Mouse (Mus musculus): Measurements from ENCODE around the gene Pheta2. TPM values are rescaled to one million over a fixed set of nuclear protein-coding genes. Genes with fewer than 3 reads are reported as not detected.
"Not testable (repeated sequence)": the region's sequence is repeated elsewhere in the genome, so short reads cannot be mapped to it uniquely, and the experiment has no call there.

The Pheta2 gene
- polyA plus RNA-seq, 1 experiment from 2014 or later, result 1.2 TPM

- Histone ChIP-seq H3K36me3 (replicated peaks) (no peaks in the 10 kb centered on the region), H3K4me2 (no peak overlapping the region), H3K4me3 (no peak overlapping the region), H3K27me3 (replicated peaks) (no peaks in the 10 kb centered on the region), H3K9ac (no peak overlapping the region), H3K9me3 (no peaks in the 10 kb centered on the region), H3K4me1 (peaks cover 5% of the 10 kb centered on the region), H3K27ac (no peak overlapping the region)
- ATAC-seq (replicated peaks), result no peak
- 63% methylated on average over 22 of the region's 22 CpGs for WGBS
These were observed 19.9 kb downstream of the Pheta2 start for GRCm38 (mm10) chr15:82358431-82359260.

GRCm38 (mm10) chr15:82361459-82362018 is 22.8 kb downstream of the Pheta2 start:
- no peaks in the 10 kb centered on the region for H3K27me3 ChIP-seq (replicated peaks)
- ATAC-seq (replicated peaks), result no peak
- no peak overlapping the region for H3K4me3 ChIP-seq
- H3K4me2 ChIP-seq, result no peak overlapping the region
- 73% methylated on average over 11 of the region's 11 CpGs for WGBS
- H3K4me1 ChIP-seq, result no peaks in the 10 kb centered on the region
- H3K9me3 ChIP-seq, result no peaks in the 10 kb centered on the region
- no peak overlapping the region for H3K9ac ChIP-seq
- no peak overlapping the region for H3K27ac ChIP-seq
- H3K36me3 ChIP-seq (replicated peaks), result no peaks in the 10 kb centered on the region

- no peaks in the 10 kb centered on the region for H3K36me3 ChIP-seq (replicated peaks)
- no peaks in the 10 kb centered on the region for H3K4me1 ChIP-seq
- no peak for ATAC-seq (replicated peaks)
- 98% methylated on average over 4 of the region's 4 CpGs for WGBS
- H3K9ac ChIP-seq, result no peak overlapping the region
- no peak overlapping the region for H3K27ac ChIP-seq
- no peak overlapping the region for H3K4me3 ChIP-seq
- H3K9me3 ChIP-seq, result no peaks in the 10 kb centered on the region
- no peaks in the 10 kb centered on the region for H3K27me3 ChIP-seq (replicated peaks)
- no peak overlapping the region for H3K4me2 ChIP-seq
These were observed 23.5 kb downstream of the Pheta2 start for GRCm38 (mm10) chr15:82362234-82362633.

GRCm38 (mm10) chr15:82363801-82364200 is 25.1 kb downstream of the Pheta2 start:
- 74% methylated on average over 9 of the region's 12 CpGs for WGBS

GRCm38 (mm10) chr15:82364561-82364960 is 25.8 kb downstream of the Pheta2 start:
- H3K4me1 ChIP-seq; H3K36me3 ChIP-seq (replicated peaks); H3K4me2 ChIP-seq; ATAC-seq (replicated peaks); H3K4me3 ChIP-seq; H3K27ac ChIP-seq; H3K27me3 ChIP-seq (replicated peaks); H3K9me3 ChIP-seq; H3K9ac ChIP-seq: not testable (repeated sequence)
- 16% methylated on average over 6 of the region's 9 CpGs for WGBS

More at GRCm38 (mm10) chr15:82363801-82364200, 25.1 kb downstream of the Pheta2 start:
- H3K4me2 ChIP-seq; H3K27ac ChIP-seq; H3K9ac ChIP-seq; H3K27me3 ChIP-seq (replicated peaks); H3K4me3 ChIP-seq; H3K4me1 ChIP-seq; ATAC-seq (replicated peaks); H3K9me3 ChIP-seq; H3K36me3 ChIP-seq (replicated peaks): not testable (repeated sequence)

GRCm38 (mm10) chr15:82368146-82368545 is 29.4 kb downstream of the Pheta2 start:
- Histone ChIP-seq H3K4me1 (no peaks in the 10 kb centered on the region), H3K4me2 (no peak overlapping the region), H3K4me3 (no peak overlapping the region), H3K27me3 (replicated peaks) (no peaks in the 10 kb centered on the region), H3K9ac (no peak overlapping the region), H3K36me3 (replicated peaks) (no peaks in the 10 kb centered on the region), H3K9me3 (no peaks in the 10 kb centered on the region), H3K27ac (no peak overlapping the region)
- ATAC-seq (replicated peaks), result no peak
- WGBS, result 89% methylated on average over 4 of the region's 4 CpGs

- Histone ChIP-seq H3K9ac (no peak overlapping the region), H3K9me3 (no peaks in the 10 kb centered on the region), H3K4me2 (no peak overlapping the region), H3K27ac (no peak overlapping the region), H3K36me3 (replicated peaks) (no peaks in the 10 kb centered on the region), H3K4me3 (no peak overlapping the region), H3K4me1 (no peaks in the 10 kb centered on the region), H3K27me3 (replicated peaks) (no peaks in the 10 kb centered on the region)
- no peak for ATAC-seq (replicated peaks)
- WGBS, result 88% methylated on average over 1 of the region's 1 CpGs
These were observed 30.1 kb downstream of the Pheta2 start for GRCm38 (mm10) chr15:82368851-82369250.

- WGBS, result 88% methylated on average over 6 of the region's 6 CpGs
- Histone ChIP-seq H3K36me3 (replicated peaks) (no peaks in the 10 kb centered on the region), H3K9ac (no peak overlapping the region), H3K4me1 (no peaks in the 10 kb centered on the region; the same call in 1 of the 2 replicates), H3K4me3 (no peak overlapping the region), H3K27ac (no peak overlapping the region), H3K9me3 (no peaks in the 10 kb centered on the region), H3K4me2 (no peak overlapping the region), H3K27me3 (replicated peaks) (no peaks in the 10 kb centered on the region)
- no peak for ATAC-seq (replicated peaks)
These were observed 33.7 kb downstream of the Pheta2 start for GRCm38 (mm10) chr15:82372446-82372845.

- H3K4me1 ChIP-seq, result no peaks in the 10 kb centered on the region; the same call in 1 of the 2 replicates
- H3K9ac ChIP-seq, result no peak overlapping the region
- no peak overlapping the region for H3K4me2 ChIP-seq
- H3K9me3 ChIP-seq, result no peaks in the 10 kb centered on the region
- no peaks in the 10 kb centered on the region for H3K27me3 ChIP-seq (replicated peaks)
- no peak for ATAC-seq (replicated peaks)
- H3K27ac ChIP-seq, result no peak overlapping the region
- 88% methylated on average over 5 of the region's 5 CpGs for WGBS
- no peaks in the 10 kb centered on the region for H3K36me3 ChIP-seq (replicated peaks)
- no peak overlapping the region for H3K4me3 ChIP-seq
These were observed 34.2 kb downstream of the Pheta2 start for GRCm38 (mm10) chr15:82372991-82373390.

- H3K4me3 ChIP-seq, result no peak overlapping the region
These were observed 35.7 kb downstream of the Pheta2 start for GRCm38 (mm10) chr15:82374437-82374836.

GRCm38 (mm10) chr15:82375855-82376254 is 37.1 kb downstream of the Pheta2 start:
- Histone ChIP-seq H3K27ac (no peak overlapping the region), H3K36me3 (replicated peaks) (no peaks in the 10 kb centered on the region), H3K4me1 (peaks cover 3% of the 10 kb centered on the region; the same call in 1 of the 2 replicates), H3K4me3 (no peak overlapping the region), H3K4me2 (no peak overlapping the region), H3K27me3 (replicated peaks) (0 out of 2 replicates have a peak, but pooled peaks cover 3% of the 10 kb centered on the region), H3K9me3 (no peaks in the 10 kb centered on the region), H3K9ac (no peak overlapping the region)
- 86% methylated on average over 9 of the region's 9 CpGs for whole genome bisulfite sequencing
- no peak for ATAC-seq (replicated peaks)

More at GRCm38 (mm10) chr15:82374437-82374836, 35.7 kb downstream of the Pheta2 start:
- 80% methylated on average over 5 of the region's 5 CpGs for WGBS
- no peak overlapping the region for H3K9ac ChIP-seq
- H3K36me3 ChIP-seq (replicated peaks), result no peaks in the 10 kb centered on the region
- no peaks in the 10 kb centered on the region; the same call in 1 of the 2 replicates for H3K4me1 ChIP-seq
- H3K4me2 ChIP-seq, result no peak overlapping the region
- H3K27ac ChIP-seq, result no peak overlapping the region
- ATAC-seq (replicated peaks), result no peak
- H3K27me3 ChIP-seq (replicated peaks), result 0 out of 2 replicates have a peak, but pooled peaks cover under 1% of the 10 kb centered on the region
- H3K9me3 ChIP-seq, result no peaks in the 10 kb centered on the region

- no peak overlapping the region; the same call in 1 of the 2 replicates for H3K27ac ChIP-seq
- WGBS, result 66% methylated on average over 17 of the region's 17 CpGs
- no peaks in the 10 kb centered on the region for H3K9me3 ChIP-seq
These were observed 37.8 kb downstream of the Pheta2 start for GRCm38 (mm10) chr15:82376393-82377138.

More at GRCm38 (mm10) chr15:82376393-82377138, 37.8 kb downstream of the Pheta2 start:
- no peak for ATAC-seq (replicated peaks)
- no peak overlapping the region for H3K4me2 ChIP-seq
- no peak overlapping the region for H3K9ac ChIP-seq
- no peak overlapping the region for H3K4me3 ChIP-seq
- 0 out of 2 replicates have a peak, but pooled peaks cover 3% of the 10 kb centered on the region for H3K27me3 ChIP-seq (replicated peaks)
- H3K4me1 ChIP-seq, result peaks cover 3% of the 10 kb centered on the region; the same call in 1 of the 2 replicates
- H3K36me3 ChIP-seq (replicated peaks), result no peaks in the 10 kb centered on the region
